Mouse (Mus musculus): ENCODE data around the gene Cercam.
"Not testable (repeated sequence)": the region's sequence is repeated elsewhere in the genome, so short reads cannot be mapped to it uniquely, and the experiment has no call there.

Cercam gene

GRCm38 (mm10) chr2:29896071-29896470, 27.1 kb downstream of the Cercam start:
- no peak for DNase-seq (ENCODE audit: low spot score in 2 of 2)

- DNase-seq (ENCODE audit: low spot score in 2 of 2) = no peak
These were observed 28.4 kb downstream of the Cercam start for GRCm38 (mm10) chr2:29897366-29897765.

GRCm38 (mm10) chr2:29898081-29898480, 29.1 kb downstream of the Cercam start:
- no peak for DNase-seq (ENCODE audit: low spot score in 2 of 2)

GRCm38 (mm10) chr2:29902194-29902593, 33.2 kb downstream of the Cercam start:
- no peak for DNase-seq (ENCODE audit: low spot score in 2 of 2)

GRCm38 (mm10) chr2:29908171-29908570, 39.2 kb downstream of the Cercam start:
- DNase-seq (ENCODE audit: low spot score in 2 of 2) = not testable (repeated sequence)

- no peak for DNase-seq (ENCODE audit: low spot score in 2 of 2)
These were observed 41.1 kb downstream of the Cercam start for GRCm38 (mm10) chr2:29910042-29910441.

GRCm38 (mm10) chr2:29917621-29918020, 48.7 kb downstream of the Cercam start:
- DNase-seq (ENCODE audit: low spot score in 2 of 2) = no peak

- DNase-seq (ENCODE audit: low spot score in 2 of 2) = peak; percentile 6 to 13
These were observed 53.0 kb downstream of the Cercam start for GRCm38 (mm10) chr2:29922011-29922410.

GRCm38 (mm10) chr2:29926542-29926941, 57.6 kb downstream of the Cercam start:
- no peak for DNase-seq (ENCODE audit: low spot score in 2 of 2)

GRCm38 (mm10) chr2:29930506-29930905, 61.5 kb downstream of the Cercam start:
- DNase-seq (ENCODE audit: low spot score in 2 of 2) = no peak

- DNase-seq (ENCODE audit: low spot score in 2 of 2) = no peak
These were observed 62.2 kb downstream of the Cercam start for GRCm38 (mm10) chr2:29931194-29931593.
